Mouse (Mus musculus) kidney, adult 8-10 months (tissue): ENCODE measurements around the gene Olfr1341.

ENCODE experiments used
- DNase-seq, 2 experiments: peaks; one replicate each; pipeline ENCODE4 v3.0.0; 2022

Olfr1341 gene

GRCm38 (mm10) chr4:118703223-118703622 lies at the start of gene Olfr1341:
Gene Olfr1341 (plus strand): TSS chr4:118703523.
- no peak for DNase-seq

- no peak for DNase-seq
Measured at GRCm38 (mm10) chr4:118658652-118659051, 44.7 kb upstream of the Olfr1341 start, which contains the start of gene Olfr62. Gene Olfr62 (plus strand): TSS chr4:118658952.

- no peak for DNase-seq
Measured at GRCm38 (mm10) chr4:118687086-118687485, 16.2 kb upstream of the Olfr1341 start.

- no peak for DNase-seq
Measured at GRCm38 (mm10) chr4:118692412-118692973, 10.8 kb upstream of the Olfr1341 start, which contains the start of gene Olfr1342. Gene Olfr1342 (minus strand): TSS chr4:118692756.

- DNase-seq, result no peak
Measured at GRCm38 (mm10) chr4:118693812-118694211, 9.5 kb upstream of the Olfr1341 start.

- no peak for DNase-seq
Measured at GRCm38 (mm10) chr4:118708086-118708485, 4.8 kb downstream of the Olfr1341 start.

GRCm38 (mm10) chr4:118711656-118712055 lies 8.3 kb downstream of the Olfr1341 start:
- no peak for DNase-seq

GRCm38 (mm10) chr4:118719838-118720237 lies 16.5 kb downstream of the Olfr1341 start, which contains the start of gene Olfr1340:
Gene Olfr1340 (plus strand): TSS chr4:118720138.
- DNase-seq, result no peak

GRCm38 (mm10) chr4:118721742-118722483 lies 18.6 kb downstream of the Olfr1341 start:
- DNase-seq, result peak in 1 of 2 experiments; percentile 6

GRCm38 (mm10) chr4:118731875-118732274 lies 28.6 kb downstream of the Olfr1341 start, which contains the start of gene Olfr1339:
Gene Olfr1339 (plus strand): TSS chr4:118732175.
- no peak for DNase-seq

- no peak for DNase-seq
Measured at GRCm38 (mm10) chr4:118739574-118739973, 36.3 kb downstream of the Olfr1341 start.

GRCm38 (mm10) chr4:118740988-118741698 lies 37.8 kb downstream of the Olfr1341 start:
- DNase-seq, result no peak

- DNase-seq, result no peak
Measured at GRCm38 (mm10) chr4:118741881-118742280, 38.6 kb downstream of the Olfr1341 start.

GRCm38 (mm10) chr4:118758637-118759036 lies 55.3 kb downstream of the Olfr1341 start, which contains the start of gene Olfr1338:
Gene Olfr1338 (minus strand): TSS chr4:118758737.
- DNase-seq, result no peak
